Mouse (Mus musculus): ENCODE results near the gene Rad54l2. TPM values are rescaled to one million over a fixed set of nuclear protein-coding genes. Genes with fewer than 3 reads are reported as not detected.

Gene Rad54l2
- polyA plus RNA-seq (2015; fragmentation: Nextera tagmentation; extraction: Ambion mirVana): 6.4 and 7.1 TPM in 2 replicates

DNA sequence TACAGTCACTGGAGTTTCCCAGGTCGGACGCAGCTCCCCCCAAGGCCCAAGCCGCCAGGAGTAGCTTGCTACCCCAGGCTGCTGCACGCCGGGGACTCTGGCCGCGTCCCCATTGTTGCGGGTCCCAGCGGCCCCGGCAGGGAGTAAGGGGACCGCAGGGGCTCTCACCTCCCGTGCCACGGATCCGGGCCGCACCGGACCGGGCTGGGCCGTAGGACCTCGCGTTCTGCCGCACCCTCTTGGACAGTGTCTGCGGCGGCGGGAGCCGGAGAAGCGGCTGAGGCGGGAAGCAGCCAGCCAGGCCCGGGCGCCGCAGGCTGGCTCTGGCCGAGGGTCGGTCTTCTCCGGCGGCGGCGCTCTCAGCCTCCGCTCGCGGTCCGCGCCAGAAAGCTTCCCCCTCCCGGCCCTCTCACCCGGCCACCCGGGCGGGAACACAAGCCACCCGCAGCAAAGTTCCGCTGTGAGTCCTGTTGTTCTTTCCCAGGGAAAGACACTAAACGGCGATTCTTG, at the start of gene Rad54l2:
Gene Rad54l2, minus strand, starts transcription at position 383 of the 510 bp plus-strand sequence.
- no peaks in the 10 kb centered on the region for H3K9me3 ChIP-seq (replicated peaks)
- no peaks in the 10 kb centered on the region for H3K36me3 ChIP-seq
- H3K27ac ChIP-seq (replicated peaks): peak within 1 kb of the TSS; percentile 88
- ATAC-seq (ENCODE audit: low FRiP score): peak; percentile 86
- under 1% methylated on average over 49 of the region's 49 CpGs for WGBS
- H3K4me2 ChIP-seq: peak within 1 kb of the TSS; percentile 81
- H3K4me3 ChIP-seq (replicated peaks): peak within 1 kb of the TSS; percentile 95
- H3K9ac ChIP-seq (replicated peaks): peak within 1 kb of the TSS; percentile 100
- H3K27me3 ChIP-seq (replicated peaks): no peaks in the 10 kb centered on the region
- H3K4me1 ChIP-seq: peaks cover 26% of the 10 kb centered on the region

- H3K4me1 ChIP-seq: peaks cover 15% of the 10 kb centered on the region
- peak overlapping the region; percentile 93 for H3K27ac ChIP-seq (replicated peaks)
- no peaks in the 10 kb centered on the region for H3K27me3 ChIP-seq (replicated peaks)
- 3% methylated on average over 29 of the region's 32 CpGs for WGBS
- peak overlapping the region; percentile 96 for H3K4me3 ChIP-seq (replicated peaks)
- no peaks in the 10 kb centered on the region for H3K9me3 ChIP-seq (replicated peaks)
- H3K9ac ChIP-seq (replicated peaks): peak overlapping the region; percentile 80
- H3K4me2 ChIP-seq: peak overlapping the region; percentile 96
- peak; percentile 75 for ATAC-seq (ENCODE audit: low FRiP score)
- H3K36me3 ChIP-seq: no peaks in the 10 kb centered on the region
Observed at GRCm38 (mm10) chr9:106822381-106823104, 33.5 kb upstream of the Rad54l2 start.

DNA sequence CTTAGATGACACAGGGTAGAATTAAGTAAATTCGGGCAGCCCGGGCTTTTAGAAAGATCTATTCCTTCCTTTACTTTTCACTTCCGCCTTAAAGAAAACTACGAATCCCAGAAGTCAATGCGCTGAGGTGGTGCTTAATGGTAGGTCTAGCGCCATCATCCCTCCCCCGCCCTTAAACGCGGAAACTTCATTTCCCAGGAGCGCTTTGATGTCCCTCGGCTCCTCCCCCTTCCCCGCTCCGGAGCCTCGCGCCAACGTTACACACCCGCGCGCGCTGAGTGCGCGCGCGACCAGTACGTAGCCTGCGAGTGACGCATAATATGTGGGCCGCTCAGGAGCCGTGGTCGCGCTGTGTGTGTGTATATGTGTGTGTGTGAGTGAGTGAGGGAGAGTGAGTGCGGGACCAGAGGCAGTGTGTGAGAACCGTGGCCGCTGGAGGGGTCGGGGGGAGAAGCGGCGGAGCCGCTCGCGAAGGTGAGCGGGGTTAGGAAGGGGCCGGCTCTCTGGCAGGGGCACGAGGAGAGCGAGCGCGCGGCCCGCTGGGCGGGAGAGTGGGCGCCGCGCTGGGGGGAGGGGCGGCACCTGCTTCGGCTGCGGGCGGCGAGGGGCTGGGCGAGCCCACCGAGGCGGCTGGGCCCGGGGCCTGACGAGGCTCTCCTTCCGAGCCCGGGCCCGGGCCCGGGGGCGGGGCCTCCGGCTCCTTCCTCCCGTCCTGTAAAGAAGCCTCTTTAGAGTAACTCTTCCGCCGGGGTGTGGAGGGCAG, 32.8 kb upstream of the Rad54l2 start, which contains the start of gene Dcaf1:
Gene Dcaf1, plus strand, starts transcription at position 257 of the 763 bp plus-strand sequence.
- Histone ChIP-seq H3K4me3 (replicated peaks) (peak within 1 kb of the TSS; percentile 96), H3K36me3 (no peaks in the 10 kb centered on the region), H3K4me2 (peak within 1 kb of the TSS; percentile 96), H3K9ac (replicated peaks) (peak within 1 kb of the TSS; percentile 80), H3K4me1 (peaks cover 15% of the 10 kb centered on the region), H3K27me3 (replicated peaks) (no peaks in the 10 kb centered on the region), H3K9me3 (replicated peaks) (no peaks in the 10 kb centered on the region), H3K27ac (replicated peaks) (peak within 1 kb of the TSS; percentile 93)
- ATAC-seq (ENCODE audit: low FRiP score): peak; percentile 98
- under 1% methylated on average over 47 of the region's 71 CpGs for WGBS

DNA sequence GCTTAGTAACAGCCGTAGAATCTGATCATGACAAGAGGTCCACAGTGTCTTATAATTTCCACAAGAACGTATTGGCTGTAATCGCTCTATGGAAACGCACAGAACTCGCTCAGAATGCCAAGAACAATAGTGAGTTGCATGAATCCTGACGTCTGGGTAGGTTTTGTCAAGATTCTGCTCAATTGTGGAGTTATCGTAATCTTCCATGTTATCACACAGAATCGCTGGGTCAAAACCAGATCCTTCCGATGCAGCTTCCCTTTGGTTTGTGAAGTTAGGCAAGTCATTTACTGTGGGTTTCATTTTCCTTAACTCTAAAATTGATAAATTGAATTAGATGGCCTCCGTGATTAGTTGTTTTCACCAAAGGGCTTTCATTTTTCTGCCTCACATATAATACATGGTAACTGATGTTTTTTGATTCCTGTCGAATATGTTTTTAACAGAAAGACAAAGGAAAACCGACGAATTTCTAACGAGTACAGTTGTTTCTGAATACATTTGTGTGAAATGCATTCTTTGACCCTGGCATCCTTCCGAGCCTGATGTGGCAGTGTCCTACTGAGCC, 32.1 kb upstream of the Rad54l2 start:
- peak overlapping the region; percentile 64 for H3K4me2 ChIP-seq
- no peaks in the 10 kb centered on the region for H3K36me3 ChIP-seq
- H3K9ac ChIP-seq (replicated peaks): peak overlapping the region; percentile 56
- WGBS: 49% methylated on average over 15 of the region's 15 CpGs
- H3K9me3 ChIP-seq (replicated peaks): no peaks in the 10 kb centered on the region
- H3K27me3 ChIP-seq (replicated peaks): no peaks in the 10 kb centered on the region
- no peak for ATAC-seq (ENCODE audit: low FRiP score)
- H3K4me1 ChIP-seq: peaks cover 15% of the 10 kb centered on the region
- peak overlapping the region; percentile 96 for H3K4me3 ChIP-seq (replicated peaks)
- H3K27ac ChIP-seq (replicated peaks): 0 out of 2 replicates have a peak overlapping the region, but pooled peaks have one; percentile 64

DNA sequence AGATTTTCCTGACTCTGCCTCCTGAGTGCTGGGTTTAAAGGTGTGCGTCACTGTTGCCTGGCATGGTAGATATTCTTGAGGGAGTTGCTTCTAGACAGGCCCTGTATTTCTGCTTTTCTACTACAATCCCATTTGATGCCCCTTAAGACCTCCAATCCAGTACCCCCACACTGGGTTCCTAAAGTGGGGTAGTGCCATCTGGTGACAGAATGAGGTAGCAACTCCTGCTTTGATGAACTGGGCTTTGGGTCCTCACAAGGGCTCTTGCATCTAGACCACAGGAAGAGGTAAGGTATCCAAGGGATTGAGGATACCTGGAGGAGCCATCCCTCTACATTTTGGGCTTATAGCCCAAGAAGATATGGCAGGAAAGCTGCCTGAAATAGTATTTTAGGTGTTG, 30.2 kb upstream of the Rad54l2 start:
- no peak overlapping the region for H3K9ac ChIP-seq (replicated peaks)
- H3K9me3 ChIP-seq (replicated peaks): no peaks in the 10 kb centered on the region
- H3K36me3 ChIP-seq: no peaks in the 10 kb centered on the region
- no peak overlapping the region for H3K4me2 ChIP-seq
- no peak overlapping the region for H3K4me3 ChIP-seq (replicated peaks)
- H3K27ac ChIP-seq (replicated peaks): no peak overlapping the region
- ATAC-seq (ENCODE audit: low FRiP score): no peak
- 92% methylated on average over 1 of the region's 1 CpGs for WGBS
- no peaks in the 10 kb centered on the region for H3K27me3 ChIP-seq (replicated peaks)
- peaks cover 15% of the 10 kb centered on the region for H3K4me1 ChIP-seq

DNA sequence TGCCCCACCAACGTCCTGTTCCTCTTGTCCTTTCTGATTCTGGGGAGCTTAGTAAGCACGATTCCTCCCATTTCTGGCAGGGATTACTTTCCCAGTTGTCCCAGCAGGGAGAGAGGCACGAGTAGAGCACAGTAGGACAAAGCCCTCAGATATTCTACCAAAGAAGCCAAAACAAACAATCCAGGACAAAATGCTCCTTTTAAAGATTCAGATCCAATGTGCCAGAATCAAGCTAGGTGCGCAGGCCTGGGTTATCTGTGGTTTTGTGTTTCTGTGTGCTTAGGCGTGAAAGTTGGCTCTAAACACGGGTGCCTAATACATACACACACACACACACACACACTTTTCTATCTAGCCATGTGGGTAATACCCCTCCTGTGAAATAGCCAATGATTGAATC, 29.2 kb upstream of the Rad54l2 start:
- no peak overlapping the region for H3K4me2 ChIP-seq
- no peak overlapping the region for H3K27ac ChIP-seq (replicated peaks)
- no peak for ATAC-seq (ENCODE audit: low FRiP score)
- no peaks in the 10 kb centered on the region for H3K27me3 ChIP-seq (replicated peaks)
- H3K36me3 ChIP-seq: no peaks in the 10 kb centered on the region
- 75% methylated on average over 6 of the region's 6 CpGs for WGBS
- peaks cover 11% of the 10 kb centered on the region for H3K4me1 ChIP-seq
- H3K9me3 ChIP-seq (replicated peaks): no peaks in the 10 kb centered on the region
- H3K9ac ChIP-seq (replicated peaks): no peak overlapping the region
- H3K4me3 ChIP-seq (replicated peaks): no peak overlapping the region

DNA sequence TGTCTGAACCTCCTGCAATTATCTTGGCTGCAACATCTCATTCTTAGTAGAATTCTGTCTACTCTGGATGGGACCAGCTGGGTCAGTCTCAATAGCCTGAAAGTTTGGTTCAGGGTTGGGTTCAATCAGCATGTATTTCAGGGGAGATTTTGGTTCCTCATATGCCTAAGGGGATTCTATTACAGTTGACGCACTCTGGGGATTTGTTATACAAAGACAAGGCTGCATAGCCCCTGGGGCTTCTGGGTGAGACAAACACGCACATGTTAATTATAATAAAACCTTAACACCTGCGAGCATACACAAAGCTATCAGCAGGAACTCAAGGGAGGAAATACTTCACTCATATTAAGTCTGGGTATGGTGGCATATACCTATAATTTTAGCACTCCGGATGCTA, 17.5 kb upstream of the Rad54l2 start:
- H3K27me3 ChIP-seq (replicated peaks): no peaks in the 10 kb centered on the region
- no peak overlapping the region for H3K9ac ChIP-seq (replicated peaks)
- 75% methylated on average over 4 of the region's 4 CpGs for WGBS
- no peak overlapping the region for H3K27ac ChIP-seq (replicated peaks)
- no peak overlapping the region for H3K4me3 ChIP-seq (replicated peaks)
- no peaks in the 10 kb centered on the region for H3K4me1 ChIP-seq
- no peak for ATAC-seq (ENCODE audit: low FRiP score)
- no peaks in the 10 kb centered on the region; the same call in 1 of the 2 replicates for H3K36me3 ChIP-seq
- H3K4me2 ChIP-seq: no peak overlapping the region
- H3K9me3 ChIP-seq (replicated peaks): peaks cover 5% of the 10 kb centered on the region; the same call in 1 of the 2 replicates

- 73% methylated on average over 5 of the region's 6 CpGs for WGBS
- no peak overlapping the region for H3K4me2 ChIP-seq
- no peak overlapping the region for H3K27ac ChIP-seq (replicated peaks)
- H3K4me3 ChIP-seq (replicated peaks): no peak overlapping the region
- no peaks in the 10 kb centered on the region for H3K9me3 ChIP-seq (replicated peaks)
- no peaks in the 10 kb centered on the region for H3K36me3 ChIP-seq
- H3K9ac ChIP-seq (replicated peaks): no peak overlapping the region
- no peak for ATAC-seq (ENCODE audit: low FRiP score)
- no peaks in the 10 kb centered on the region for H3K27me3 ChIP-seq (replicated peaks)
- H3K4me1 ChIP-seq: peaks cover 26% of the 10 kb centered on the region
Observed at GRCm38 (mm10) chr9:106790831-106791230, 1.8 kb upstream of the Rad54l2 start.

DNA sequence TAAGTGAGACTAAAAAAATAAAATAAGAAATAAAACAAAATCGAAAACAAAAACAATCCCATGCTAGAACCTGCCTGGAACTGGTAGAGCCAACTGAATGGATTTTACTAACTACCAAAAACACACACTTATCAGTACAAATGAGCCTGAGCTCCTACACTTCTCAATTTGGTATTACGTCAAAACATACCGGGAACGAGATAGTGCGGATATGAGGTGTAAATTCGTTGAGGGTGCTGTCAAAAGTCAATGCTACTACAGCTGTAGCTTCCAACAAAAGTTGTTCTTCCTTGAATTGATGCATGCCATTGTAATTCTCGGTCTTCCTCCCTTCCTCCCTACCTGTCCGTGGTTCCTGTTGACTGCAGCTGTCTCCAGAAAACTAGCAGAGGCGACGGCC, 369 bp upstream of the Rad54l2 start:
- H3K27me3 ChIP-seq (replicated peaks): no peaks in the 10 kb centered on the region
- no peaks in the 10 kb centered on the region for H3K36me3 ChIP-seq
- WGBS: 17% methylated on average over 10 of the region's 10 CpGs
- ATAC-seq (ENCODE audit: low FRiP score): peak; percentile 21; the same call in 1 of the 2 replicates
- peaks cover 26% of the 10 kb centered on the region for H3K4me1 ChIP-seq
- H3K9ac ChIP-seq (replicated peaks): peak overlapping the region; percentile 100
- H3K27ac ChIP-seq (replicated peaks): peak overlapping the region; percentile 88; the same call in 1 of the 2 replicates
- H3K4me2 ChIP-seq: peak overlapping the region; percentile 81
- H3K9me3 ChIP-seq (replicated peaks): no peaks in the 10 kb centered on the region
- peak overlapping the region; percentile 95 for H3K4me3 ChIP-seq (replicated peaks)

GRCm38 (mm10) chr9:106787979-106788811, 799 bp downstream of the Rad54l2 start:
- peak overlapping the region; percentile 95 for H3K4me3 ChIP-seq (replicated peaks)
- H3K27ac ChIP-seq (replicated peaks): peak overlapping the region; percentile 88
- H3K9me3 ChIP-seq (replicated peaks): no peaks in the 10 kb centered on the region
- ATAC-seq (ENCODE audit: low FRiP score): 0 out of 2 replicates have a peak, but pooled peaks have one; percentile 11
- H3K9ac ChIP-seq (replicated peaks): peak overlapping the region; percentile 100
- peak overlapping the region; percentile 81 for H3K4me2 ChIP-seq
- H3K27me3 ChIP-seq (replicated peaks): no peaks in the 10 kb centered on the region
- WGBS: 7% methylated on average over 23 of the region's 23 CpGs
- H3K4me1 ChIP-seq: peaks cover 26% of the 10 kb centered on the region
- no peaks in the 10 kb centered on the region for H3K36me3 ChIP-seq

DNA sequence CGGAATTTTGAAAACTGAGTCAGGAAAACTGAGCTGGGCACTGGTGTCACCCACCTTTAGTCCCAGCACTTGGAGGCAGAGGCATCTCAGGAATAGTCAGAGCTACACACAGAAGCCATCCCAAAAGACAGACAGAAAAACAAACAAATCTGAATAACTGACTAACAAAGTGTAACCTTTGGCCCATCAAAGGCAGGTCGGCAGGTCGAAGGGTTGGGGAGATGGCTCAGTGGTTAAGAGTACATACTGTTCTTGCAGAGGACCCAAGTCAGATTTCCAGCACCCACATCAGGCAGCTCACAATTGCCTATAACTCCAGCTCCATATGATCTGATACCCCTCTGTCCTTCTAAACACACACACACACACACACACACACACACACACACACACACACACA, 3.8 kb downstream of the Rad54l2 start:
- 90% methylated on average over 3 of the region's 3 CpGs for WGBS
- H3K36me3 ChIP-seq: no peaks in the 10 kb centered on the region
- no peak for ATAC-seq (ENCODE audit: low FRiP score)
- no peak overlapping the region for H3K9ac ChIP-seq (replicated peaks)
- peaks cover 26% of the 10 kb centered on the region for H3K4me1 ChIP-seq
- no peak overlapping the region for H3K4me3 ChIP-seq (replicated peaks)
- H3K4me2 ChIP-seq: no peak overlapping the region
- H3K27me3 ChIP-seq (replicated peaks): no peaks in the 10 kb centered on the region
- H3K9me3 ChIP-seq (replicated peaks): no peaks in the 10 kb centered on the region
- H3K27ac ChIP-seq (replicated peaks): no peak overlapping the region
